Mouse (Mus musculus): ENCODE measurements at regions not wholly inside any gene's neighbourhood (a gene's known extent, or its start where the extent isn't known, plus 50 kb on each side); places are given as distances from the start of the nearest gene placed in this dataset.

GRCm38 (mm10) chr2:71690277-71691161 lies 54.9 kb upstream of the Itga6 start:
- in situ Hi-C loops (cut with MseI, MboI): no loop called here

DNA sequence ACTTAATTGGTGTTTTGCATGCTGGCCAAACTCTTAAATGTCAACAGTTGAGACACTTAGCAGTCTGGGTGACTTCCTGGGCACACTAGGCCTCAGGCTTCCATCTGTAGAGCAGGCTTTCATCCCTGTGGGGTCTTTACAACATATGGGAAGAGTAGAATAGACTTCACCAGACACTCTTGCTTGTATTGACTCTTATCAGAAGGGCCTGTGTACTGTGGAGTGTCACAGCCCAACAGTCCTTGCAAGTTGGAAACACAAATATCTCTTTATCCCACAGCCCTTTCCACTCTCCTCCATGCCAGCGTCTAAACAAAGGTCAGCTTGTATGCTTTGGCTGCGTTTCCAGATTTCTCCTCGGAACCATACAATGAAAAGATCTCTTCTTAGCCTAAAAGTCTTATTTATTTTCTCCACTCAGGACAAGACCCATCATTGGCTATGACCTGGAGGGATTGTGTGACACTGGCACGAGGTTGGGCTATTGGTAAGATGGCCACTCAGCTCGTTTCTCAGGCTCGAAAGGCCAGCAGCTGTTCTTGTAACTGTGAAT lies 50.6 kb upstream of the Itga6 start:
- in situ Hi-C loops (cut with MseI, MboI): no loop called here
